Mouse (Mus musculus) gonadal fat pad, adult 2 months (tissue): ENCODE measurements around the gene Fkbp8. TPM values are rescaled to one million over a fixed set of nuclear protein-coding genes. Genes with fewer than 3 reads are reported as not detected.

Experiments
- DNase-seq: peaks from one replicate; pipeline ENCODE4 v3.0.0-alpha.2; 2012; ENCODE audit warnings: low read depth
- polyA plus RNA-seq: library from polyadenylated mRNA; depleted of rRNA; stranded (reverse); fragments of >200 nt; gene quantifications from 2 replicates; pipeline ENCODE4 v1.2.3, GENCODE M21; 2012; rRNA removed

Gene Fkbp8
- 399 and 446 TPM in 2 replicates for polyA plus RNA-seq

DNA sequence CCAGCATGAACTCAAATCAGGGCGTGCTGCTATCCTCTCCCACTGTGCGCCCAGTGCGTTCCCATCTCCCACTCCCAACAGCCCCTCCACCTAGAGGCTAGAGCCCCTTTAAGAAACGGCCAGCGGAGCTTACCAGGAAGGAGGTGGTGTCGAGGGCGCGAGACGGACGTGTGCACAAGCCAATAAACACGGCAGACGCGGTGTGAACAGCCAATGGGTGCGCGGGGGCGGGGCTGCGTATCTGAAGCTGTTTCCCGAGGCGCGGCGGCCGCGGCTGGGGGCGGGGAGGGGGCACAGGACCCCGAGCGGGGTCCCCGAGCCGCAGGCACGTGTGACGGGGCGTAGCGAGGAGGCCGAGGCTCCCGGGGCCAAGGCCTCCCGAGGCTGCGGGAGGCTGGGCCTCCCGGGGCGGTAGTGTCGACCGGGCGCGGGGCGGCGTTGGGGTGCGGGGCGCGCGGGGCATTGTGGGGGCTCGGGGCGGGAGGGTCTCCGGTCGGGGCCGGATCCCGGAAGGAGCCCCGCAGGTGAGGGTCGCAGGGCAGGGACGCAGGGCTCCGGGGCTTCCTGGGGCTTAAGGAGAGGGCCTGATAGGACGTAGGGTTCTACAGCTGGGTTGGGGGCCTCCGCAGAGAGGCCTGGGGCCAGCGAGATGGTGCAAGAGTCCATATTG lies at the start of gene Fkbp8, which contains the start of gene Kxd1:
Gene Fkbp8 (plus strand): TSS at position 213 of the 670 bp plus-strand sequence.
Gene Kxd1 (minus strand): TSS at position 445 of the 670 bp plus-strand sequence.
- no peak for DNase-seq

DNA sequence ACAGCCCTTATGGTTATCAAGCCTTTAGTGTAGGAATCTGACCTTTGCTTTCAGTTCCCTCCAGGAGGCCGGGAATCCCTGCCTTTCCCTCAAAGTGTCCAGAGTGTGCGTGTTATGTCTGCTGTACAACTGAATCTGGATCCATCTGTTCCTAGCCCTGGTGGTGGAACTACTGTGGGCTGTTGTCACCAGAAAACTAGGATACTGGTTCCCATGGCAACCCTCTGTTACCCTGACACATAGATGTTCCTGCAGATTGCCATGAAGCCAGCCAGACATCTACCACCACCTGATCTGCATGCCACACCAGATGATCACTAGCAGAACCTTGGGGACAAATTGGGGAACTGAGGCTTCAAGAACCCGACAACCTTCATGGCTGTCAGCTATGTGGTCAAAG lies 45.6 kb upstream of the Fkbp8 start:
- DNase-seq: no peak

DNA sequence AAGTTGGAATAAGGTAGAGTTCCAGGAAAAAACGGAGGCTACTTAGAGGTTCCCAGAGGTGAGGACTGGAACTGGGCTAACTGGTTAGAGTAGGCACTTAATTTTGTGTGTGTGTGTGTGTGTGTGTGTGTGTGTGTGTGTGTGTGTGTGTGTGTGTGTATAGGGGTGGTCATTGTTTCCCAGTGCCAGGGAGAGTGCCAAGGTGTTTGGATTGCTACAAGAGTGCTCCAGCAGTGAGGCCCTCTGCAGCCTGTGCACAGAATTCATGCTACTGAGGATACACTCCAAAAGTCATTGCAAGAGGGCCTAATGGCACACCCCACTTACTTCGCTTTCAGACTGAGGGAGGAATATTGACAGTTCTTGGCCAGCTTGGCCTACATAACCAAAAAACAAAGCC lies 44.6 kb upstream of the Fkbp8 start:
- DNase-seq: no peak

DNA sequence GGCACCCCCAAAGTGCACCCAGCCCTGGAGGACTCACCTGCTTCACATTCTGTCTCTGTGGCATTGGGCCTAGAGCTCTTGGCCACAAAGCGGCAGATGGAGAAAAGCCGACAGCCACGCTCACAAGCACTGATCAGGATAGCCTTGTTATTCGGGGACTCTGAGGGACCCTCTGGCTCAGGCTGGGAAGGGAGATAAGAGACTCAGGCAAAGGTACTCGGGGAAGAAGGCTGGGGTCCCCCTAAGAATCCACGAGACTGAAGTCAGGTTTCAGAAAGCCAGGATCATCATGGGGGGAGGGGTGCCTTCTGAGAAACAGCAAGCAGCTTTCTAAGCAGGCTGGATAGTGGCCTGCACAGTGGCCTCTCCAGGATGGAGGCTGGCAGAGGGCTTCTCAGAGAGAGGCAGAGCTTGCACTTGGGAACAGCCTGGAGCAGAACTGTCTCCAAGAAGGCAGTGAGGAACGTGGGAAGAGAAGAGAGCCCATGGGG lies 41.3 kb upstream of the Fkbp8 start:
- no peak for DNase-seq

DNA sequence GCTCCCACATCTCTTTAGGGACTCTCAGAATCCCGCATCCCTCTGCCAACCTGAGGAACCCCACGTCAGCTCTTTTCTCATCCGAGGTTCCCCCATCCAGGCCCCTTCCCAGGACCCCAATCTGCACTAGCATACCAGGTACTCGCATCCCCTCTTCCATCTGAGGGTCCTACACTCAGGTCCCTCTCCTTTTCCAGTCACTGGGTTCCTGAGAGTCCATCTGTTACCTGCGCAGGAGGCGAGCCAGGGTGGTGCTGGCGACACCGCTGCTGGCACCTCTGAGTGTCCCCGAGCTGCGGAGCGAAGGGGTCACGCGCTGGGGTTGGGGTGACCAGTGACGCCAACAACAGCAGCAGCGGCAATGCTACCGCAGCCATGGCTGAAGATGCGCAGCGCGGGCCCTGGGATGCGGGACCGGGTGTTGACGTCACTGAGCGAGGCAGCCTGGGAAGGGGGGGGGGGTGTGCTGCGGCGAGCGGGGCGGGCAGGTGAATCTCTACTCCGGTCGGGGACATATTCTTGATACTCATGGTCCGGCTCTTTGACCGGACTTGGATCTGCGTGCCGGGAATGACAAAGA lies 40.5 kb upstream of the Fkbp8 start, which contains the start of gene Tmem59l:
Gene Tmem59l (minus strand): TSS at position 418 of the 580 bp plus-strand sequence.
- DNase-seq: no peak

DNA sequence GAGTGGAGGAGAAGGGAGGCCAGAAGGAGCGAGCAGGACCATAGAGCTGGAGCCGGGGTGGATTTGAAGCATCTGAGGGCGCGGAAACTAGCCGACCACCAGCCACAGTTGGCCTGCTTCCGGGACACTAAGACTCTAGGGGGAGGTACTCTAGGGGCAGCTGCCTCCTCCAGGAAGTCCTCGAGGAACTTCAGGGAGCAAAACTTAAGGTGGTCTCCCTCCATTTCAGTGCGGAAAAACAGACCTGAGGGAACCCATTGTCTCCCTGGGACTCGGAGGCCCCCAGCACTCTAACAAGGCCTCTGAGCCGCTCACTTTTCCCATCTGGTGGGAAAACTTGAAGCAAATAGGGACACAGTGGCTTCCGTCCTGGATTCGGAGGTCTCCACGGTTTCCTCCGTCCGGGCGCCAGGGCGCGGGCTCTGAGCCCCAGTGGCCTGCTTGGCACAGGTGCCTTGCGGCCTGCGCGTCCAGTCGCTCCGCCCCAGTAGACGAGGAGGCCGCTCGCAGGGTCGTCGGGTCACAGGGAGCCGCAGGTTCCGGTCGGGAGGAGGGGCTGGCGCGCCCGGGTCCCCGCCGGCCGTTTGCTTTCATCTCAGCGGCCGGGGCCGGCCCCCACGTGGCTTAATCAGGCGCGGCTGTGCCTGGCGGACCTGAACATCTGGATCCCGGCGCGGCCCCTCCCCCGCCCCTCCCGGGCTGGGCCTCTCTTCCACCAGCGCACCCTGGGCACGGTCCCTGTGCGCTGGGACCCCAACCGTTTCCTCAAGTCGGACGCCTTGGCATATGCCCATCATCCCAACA lies 39.3 kb upstream of the Fkbp8 start:
- DNase-seq: no peak

DNA sequence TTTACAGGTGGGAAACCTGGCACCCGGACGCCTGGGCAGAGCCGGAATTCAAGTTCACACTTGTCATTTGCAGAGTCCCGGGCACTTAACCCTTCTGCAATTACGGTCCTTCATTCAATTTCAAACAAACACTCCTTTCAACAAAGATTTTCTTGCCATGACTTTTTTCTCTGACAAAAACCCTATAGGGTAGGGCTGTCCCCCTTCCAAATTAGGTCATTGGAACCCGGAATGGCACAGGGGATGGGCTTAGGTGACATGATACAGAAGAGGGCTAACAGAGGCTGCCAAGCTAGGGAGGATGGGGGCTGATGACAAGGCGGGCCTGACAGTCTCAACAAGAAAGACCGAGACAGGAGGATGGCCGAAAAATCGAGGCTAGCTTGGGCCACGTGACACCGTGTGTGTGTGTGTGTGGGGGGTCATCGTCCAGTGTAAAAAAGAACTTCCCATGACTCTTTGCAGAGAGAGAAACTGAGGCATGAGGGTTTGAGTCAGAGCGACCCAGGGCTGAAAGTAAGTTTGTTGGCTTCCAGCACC lies 38.5 kb upstream of the Fkbp8 start:
- no peak for DNase-seq

DNA sequence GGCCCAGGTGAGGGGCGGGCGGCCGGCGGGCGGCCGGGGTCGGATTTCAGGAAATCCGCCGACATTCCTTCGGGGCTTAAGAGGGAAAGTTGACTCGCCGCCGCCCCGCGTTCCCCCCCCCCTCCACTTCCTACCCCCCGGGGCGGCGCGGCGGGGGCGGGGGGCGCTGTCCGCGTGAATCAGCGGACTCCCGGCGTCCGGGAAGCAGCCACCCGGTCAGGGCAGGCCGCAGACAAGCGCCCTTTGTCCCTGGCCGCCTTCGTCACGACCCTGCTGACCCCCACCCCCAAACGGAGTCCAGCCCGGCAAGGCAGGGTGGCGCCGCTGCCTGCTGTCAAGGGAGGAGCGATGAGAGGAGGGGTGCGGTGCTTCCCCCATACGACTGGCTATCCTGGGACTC lies 37.9 kb upstream of the Fkbp8 start:
- no peak for DNase-seq

DNA sequence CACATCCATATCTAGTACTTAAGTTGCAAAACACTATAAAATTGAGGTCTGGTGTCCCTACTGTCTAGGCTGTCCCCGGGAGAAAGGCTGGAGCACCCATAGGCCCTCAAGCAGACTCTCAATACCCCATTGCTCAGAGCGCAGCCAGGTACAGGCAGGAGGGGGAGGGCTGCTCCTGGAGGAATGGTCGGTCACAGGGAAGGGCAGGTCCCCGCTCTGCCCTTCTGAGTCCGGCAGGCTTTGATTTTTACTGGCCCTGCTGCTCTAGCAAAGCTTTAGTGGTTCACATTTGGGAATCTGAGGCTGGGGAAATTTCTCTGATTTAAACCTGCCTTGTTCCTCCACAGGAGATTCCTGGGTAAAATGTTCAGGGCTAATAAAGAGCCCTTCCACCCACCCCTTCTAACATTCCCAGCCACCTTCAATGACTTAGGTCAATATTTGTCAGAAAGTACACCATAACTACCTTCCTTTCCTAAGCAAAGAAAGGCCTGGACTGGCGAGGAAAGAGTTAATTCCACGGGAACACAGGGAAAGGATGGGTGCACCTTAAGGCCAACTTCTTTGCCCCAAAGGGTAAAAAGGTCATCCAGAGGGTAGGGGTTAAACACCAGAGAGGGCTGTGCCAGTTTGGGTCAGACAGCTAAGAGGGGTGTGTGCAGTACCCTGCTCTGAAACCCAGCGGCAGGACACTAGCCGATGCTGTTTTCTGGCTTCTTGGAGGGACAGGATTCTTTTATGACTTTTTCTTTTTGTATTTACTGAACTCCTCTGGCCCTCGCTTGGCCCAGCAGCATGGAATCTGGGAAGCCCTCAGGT lies 37.3 kb upstream of the Fkbp8 start:
- no peak for DNase-seq

DNA sequence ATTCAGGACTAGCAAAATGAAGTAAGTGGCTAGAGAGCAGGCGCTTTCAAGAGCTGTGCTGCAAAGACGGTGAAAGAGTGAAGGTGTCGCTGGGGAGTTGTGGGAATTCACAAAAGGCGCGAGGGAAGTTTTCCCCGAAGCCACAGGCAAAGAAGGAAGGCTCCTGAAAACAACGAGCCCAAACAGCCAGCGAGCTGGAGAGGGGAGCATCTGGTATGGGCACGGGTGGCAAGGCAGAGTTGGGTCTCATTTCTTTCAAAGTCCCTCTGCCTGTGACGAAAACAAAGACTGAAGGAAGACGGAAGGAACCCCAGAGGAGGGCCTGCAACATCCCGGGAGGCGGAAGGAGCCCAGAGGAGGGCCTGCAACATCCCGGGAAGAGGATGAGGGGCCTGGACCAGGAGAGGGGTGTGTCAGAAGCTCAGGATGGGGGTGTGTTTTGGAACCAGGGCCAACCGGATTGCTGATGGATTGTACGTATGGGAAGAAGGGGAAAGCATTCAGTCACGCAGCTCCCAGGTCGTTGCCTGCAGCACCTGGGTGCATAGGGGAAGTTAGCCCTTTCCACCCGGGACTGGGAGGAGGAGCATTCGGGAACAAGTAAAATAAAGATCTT lies 36.5 kb upstream of the Fkbp8 start:
- no peak for DNase-seq

DNA sequence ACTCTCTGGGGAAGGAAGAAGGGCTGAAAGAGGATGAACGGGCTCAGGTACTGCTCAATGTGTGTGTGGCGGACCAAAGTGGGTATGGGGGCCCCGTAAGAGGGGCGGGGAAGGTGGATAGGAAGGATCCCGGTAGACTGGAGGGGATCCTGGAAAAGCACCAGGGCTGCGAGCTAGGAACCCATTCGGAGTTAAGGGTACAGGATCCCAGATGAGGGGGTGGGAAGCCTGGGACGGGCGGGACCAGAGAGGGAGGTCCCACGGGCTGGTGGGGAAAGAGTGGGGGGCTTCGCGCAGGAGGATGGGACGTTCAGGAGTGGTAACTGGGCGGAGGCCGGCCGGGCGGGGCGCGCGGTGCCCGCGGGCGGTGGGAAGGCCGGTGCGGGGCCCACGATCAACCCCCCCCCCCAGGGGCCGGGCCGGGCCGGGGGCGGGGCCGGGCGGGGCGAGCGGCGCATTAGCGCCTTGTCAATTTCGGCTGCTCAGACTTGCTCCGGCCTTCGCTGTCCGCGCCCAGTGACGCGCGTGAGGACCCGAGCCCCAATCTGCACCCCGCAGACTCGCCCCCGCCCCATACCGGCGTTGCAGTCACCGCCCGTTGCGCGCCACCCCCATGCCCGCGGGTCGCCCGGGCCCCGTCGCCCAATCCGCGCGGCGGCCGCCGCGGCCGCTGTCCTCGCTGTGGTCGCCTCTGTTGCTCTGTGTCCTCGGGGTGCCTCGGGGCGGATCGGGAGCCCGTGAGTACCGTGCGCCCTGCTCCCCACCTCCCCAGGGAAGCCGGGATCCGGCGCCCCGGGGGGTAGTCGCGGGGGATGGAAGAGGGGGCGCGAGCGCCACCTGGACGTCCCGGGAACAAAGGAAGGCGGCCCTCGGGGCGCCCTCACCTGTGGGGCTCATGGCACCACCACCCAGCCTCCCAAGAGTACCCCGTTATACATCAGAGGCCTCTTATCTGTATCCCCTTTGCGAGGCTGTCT lies 34.6 kb upstream of the Fkbp8 start, which contains the start of gene Crlf1:
Gene Crlf1 (plus strand): TSS at position 495 of the 977 bp plus-strand sequence.
- DNase-seq: no peak

DNA sequence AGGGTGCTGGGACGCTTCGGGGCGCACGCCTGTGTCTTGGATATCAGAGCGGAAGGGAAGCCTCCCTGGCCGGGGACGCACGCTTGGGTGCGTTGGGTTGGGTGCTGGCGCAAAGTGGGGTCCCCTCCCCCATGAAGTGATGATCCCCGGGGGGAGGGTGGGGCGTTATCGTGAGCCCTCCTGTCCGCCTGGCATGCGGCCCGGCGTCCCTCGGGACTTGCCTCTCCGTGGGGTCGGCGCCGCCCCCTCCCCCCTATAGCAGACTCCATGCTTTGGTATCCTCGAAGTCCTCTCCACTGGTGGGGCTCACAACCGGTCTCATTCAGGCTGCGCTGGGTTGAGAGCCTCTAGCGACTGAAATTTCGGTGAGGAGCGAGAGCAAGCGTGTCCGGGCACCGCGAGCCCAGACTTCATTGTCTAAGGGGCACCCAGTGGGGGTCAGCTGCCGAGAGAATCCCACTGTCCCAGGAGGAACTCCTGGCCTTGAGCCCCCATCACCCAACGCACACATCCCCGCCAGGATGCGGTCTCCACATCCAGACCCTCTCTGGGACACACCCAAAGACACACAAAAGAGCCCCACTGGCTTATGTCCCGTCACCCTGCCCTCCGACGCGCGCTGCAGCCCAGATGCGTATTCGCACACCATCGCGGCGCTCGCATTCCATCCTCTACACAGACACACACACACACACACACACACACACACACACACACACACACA lies 33.7 kb upstream of the Fkbp8 start:
- DNase-seq: no peak

DNA sequence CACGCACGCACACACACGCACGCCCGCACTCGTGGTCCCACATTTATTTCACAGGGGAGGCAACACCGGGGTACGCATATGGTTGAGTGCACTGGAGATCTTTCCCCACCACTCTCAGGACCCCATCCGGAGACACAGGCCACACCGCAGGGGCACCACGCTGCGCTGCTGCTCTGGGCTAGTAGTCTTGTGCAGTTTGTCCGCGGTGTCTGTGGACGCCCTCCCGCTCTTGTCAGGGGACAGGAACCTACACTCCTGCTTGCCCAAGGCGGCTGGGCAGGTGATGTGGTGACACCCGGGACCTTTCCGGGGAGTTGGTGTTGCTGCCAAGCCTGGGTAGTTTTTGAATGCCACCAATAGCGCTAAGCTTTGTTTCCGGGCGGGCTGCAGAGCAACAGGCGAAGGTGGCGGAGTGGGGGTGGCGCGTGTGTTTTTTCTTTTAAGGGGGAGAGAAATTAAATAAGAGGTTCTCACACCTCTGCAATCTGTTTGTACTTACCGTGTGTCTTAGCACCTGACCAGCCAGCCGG lies 33.0 kb upstream of the Fkbp8 start:
- DNase-seq: no peak

DNA sequence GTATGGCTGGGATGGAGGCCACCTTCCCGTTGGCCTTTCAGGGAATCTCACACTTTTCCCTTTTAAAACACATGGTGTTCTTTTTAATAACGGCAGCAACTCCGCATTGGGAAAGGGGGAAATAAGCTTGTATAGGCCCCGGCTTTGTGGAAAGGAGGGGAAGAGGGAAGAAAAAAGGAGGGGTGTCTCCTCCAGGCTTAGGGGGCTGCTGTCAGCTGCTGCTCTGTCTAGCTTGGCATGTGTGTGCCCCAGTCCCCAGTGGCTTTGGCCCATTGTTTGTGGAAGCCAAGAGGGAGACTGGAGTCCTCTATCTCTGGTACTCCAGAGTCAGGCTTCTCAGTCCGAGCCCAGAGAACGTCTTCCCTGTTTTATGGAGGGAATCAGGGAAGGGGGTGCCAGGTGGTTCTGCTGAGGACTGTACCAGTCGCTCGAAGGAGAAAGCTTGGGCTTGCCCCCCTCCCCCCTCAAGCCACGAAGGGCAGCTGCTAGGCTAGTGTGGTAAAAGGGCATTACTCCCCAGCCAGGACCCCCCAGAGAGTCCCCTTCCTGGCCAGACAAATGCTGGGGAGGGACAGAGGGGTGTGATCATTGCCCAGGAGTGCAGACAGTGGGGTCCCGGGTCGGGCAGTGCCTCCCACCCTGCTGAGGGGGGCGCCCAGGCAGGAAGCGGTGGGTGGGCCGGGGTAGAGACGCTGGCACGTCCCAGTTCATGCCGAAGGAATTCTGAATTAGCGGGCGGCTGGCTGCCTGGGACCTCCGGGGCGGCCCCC lies 32.3 kb upstream of the Fkbp8 start:
- DNase-seq: no peak

DNA sequence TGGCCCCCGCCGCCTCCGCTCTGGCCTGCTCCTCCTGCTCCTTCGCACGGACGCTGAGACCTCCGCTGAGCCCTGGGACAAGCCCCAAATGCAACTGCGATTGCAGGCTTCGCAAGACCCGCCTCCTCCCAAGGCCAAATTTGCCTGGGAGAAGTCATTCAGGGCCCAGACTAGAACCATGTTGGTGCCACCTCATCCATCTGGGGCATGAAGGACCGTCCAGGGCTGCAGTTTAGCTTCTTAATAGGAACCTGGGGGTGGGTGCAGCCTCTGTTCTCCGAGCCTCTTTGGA lies 31.8 kb upstream of the Fkbp8 start:
- no peak for DNase-seq

DNA sequence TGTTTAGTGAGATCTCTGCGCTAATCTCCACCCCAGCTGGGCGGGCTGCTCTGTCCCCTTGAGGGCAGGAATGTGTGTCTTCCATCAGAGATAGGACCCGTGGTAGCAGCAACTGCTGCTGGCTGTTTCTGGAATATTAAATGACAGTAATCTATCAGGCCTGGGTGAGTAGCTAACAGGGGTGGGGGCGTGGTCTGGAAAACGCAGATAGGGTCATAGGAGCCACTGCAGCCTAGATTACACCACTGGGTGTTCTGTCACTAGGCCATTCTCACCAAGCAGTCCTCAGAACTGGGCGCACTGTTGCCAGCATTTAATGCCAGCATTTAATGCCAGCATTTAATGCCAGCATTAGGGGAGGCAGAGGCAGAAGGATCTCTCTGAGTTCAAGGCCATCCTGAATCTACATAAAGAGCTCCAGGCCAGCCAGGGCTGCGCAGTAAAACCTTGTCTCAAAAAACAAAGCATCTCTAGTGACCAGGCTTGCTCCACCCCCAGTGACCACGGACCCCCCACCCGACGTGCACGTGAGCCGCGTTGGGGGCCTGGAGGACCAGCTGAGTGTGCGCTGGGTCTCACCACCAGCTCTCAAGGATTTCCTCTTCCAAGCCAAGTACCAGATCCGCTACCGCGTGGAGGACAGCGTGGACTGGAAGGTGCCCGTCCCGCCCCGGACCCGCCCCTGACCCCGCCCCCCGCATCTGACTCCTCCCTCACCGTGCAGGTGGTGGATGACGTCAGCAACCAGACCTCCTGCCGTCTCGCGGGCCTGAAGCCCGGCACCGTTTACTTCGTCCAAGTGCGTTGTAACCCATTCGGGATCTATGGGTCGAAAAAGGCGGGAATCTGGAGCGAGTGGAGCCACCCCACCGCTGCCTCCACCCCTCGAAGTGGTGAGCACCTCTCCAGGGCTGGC lies 26.9 kb upstream of the Fkbp8 start:
- DNase-seq: no peak
